Mouse (Mus musculus): ENCODE results near the gene Med6.
"Not testable (repeated sequence)": the region's sequence is repeated elsewhere in the genome, so short reads cannot be mapped to it uniquely, and the experiment has no call there.

Gene Med6

GRCm38 (mm10) chr12:81549286-81549685 lies 45.5 kb downstream of the Med6 start:
- DNase-seq (ENCODE audit: low spot score): no peak

DNA sequence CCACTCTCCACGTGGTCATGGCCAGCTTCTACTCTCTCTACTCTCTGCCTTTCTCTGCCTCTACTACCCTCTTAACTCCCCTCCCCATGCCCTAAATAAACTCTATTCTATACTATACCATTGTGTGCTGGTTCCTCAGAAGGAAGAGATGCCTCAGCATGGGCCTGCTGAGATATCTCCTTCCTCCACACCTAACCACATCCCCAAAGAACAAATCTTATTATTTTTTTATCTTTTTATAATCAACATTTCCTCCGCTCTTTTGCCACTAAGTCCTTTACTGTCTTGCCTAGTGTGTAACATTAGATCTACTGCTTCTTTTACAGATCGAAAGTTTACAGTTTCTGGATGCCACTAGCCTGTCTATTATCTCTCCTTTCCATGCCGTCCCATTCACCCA lies 47.6 kb downstream of the Med6 start:
- no peak for DNase-seq (ENCODE audit: low spot score)

DNA sequence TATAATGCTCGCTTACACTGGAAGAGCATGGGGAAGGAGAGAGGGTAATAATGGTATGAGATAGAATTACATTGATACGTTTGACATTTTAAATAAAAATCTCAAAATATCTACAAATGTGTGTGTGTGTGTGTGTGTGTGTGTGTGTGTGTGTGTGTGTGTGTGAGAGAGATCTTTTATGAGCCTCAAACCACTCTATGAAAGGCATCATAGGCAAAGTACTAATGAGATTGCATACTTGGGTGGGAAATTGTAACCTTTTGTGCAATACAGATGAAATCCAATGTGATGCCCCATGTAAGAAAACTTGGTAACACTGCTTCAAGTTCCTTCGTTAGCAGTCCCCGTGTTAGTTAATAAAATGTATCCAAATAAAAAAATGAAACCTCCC lies 61.8 kb downstream of the Med6 start:
- no peak for DNase-seq (ENCODE audit: low spot score)

DNA sequence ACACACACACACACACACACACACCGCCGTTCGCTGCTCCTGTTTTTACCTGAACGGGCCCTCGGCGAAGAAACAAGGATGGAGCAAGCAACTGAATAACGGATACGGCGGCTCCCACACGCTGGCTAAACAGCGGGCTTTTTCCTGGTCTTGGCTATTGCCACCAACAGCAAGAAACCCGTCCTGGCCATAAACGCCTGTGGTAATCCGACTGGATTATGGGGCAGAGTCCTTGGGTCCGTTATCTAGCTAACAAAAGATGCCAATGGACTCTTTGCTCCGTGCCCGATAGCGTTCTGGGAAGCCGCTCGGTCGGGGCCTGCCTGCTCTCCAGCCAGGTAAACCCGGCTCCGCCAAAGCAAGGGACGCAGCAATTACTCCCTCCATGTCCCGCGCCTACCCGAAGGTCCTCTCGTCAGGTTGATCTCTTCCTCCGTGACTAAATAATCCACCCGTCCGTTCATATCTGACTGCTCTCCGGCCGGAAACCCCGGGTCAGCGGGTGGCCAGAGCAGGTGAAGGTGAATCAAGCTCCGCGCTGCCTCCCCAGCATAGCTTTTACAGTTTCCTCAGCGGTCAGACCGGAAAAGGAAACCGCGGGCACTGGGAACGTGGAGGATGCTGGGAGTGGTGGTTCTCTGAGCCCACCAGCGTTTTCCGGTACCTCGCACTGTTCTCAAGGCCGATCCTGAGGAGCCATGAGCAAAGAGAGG lies 62.3 kb downstream of the Med6 start, which contains the start of the genes Gm20498 and Synj2bp:
Gene Gm20498 (minus strand): TSS at position 590 of the 713 bp plus-strand sequence.
Gene Synj2bp (minus strand): TSS at position 596 of the 713 bp plus-strand sequence.
- DNase-seq (ENCODE audit: low spot score): peak; percentile 78

DNA sequence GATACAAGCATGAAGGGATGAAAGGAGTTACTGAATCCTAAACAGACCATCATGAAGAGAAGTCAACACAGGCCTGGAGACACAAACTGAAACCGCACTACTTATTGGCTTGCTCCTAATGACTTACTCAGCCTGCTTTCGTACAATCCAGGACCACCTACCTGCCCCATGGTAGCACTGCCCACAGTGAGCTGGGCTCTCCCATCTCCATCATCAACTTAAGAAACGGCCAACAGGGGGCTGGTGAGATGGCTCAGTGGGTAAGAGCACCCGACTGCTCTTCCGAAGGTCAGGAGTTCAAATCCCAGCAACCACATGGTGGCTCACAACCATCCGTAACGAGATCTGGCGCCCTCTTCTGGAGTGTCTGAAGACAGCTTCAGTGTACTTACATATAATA lies 64.2 kb downstream of the Med6 start:
- DNase-seq (ENCODE audit: low spot score): not testable (repeated sequence)
